Comparison of ENCODE assay signal across 8 mouse cellular contexts in genomic region chr6:124829799-124830700, GRCm38 (mm10). TPM values are rescaled to one million over a fixed set of nuclear protein-coding genes. Genes with fewer than 3 reads are reported as not detected.
DNase-seq lines count a peak whose midpoint lies in the region; ATAC-seq and TF ChIP-seq lines count a peak whose summit lies in the region.

No protein-coding gene starts in this region.

- TF ChIP-seq CTCF in CH12.LX (conservative IDR thresholded peaks at IDR 0.05 in 1 of 2, IDR thresholded peaks at IDR 0.05 in 1 of 2; ENCODE audit: low read depth in 2 of 2, low read length in 2 of 2), result no peak
- TF ChIP-seq CTCF in heart, postnatal 0 days (IDR thresholded peaks at IDR 0.05; ENCODE audit: low read depth), result no peak
- TF ChIP-seq CTCF in testis, adult 2 months (IDR thresholded peaks at IDR 0.05; ENCODE audit: control insufficient read depth, insufficient read depth, insufficient replicate concordance, low read depth, low read length), result no peak

- peaks cover 45 to 65% of the 10 kb centered on the region in 2 experiments for H3K36me3 ChIP-seq in CH12.LX (replicated peaks in 1 of 2; ENCODE audit: control insufficient read depth in 1 of 2, insufficient read depth in 1 of 2, low read length in 1 of 2)
- peaks cover 5% of the 10 kb centered on the region; the same call in 1 of the 2 replicates for H3K36me3 ChIP-seq in forebrain, embryonic 11.5 days (ENCODE audit: control insufficient read depth, insufficient read depth, low read length)
- peaks cover 42% of the 10 kb centered on the region for H3K36me3 ChIP-seq in heart, postnatal 0 days (replicated peaks; ENCODE audit: control insufficient read depth, insufficient read depth, low read length)
- H3K36me3 ChIP-seq in liver, embryonic 16.5 days (ENCODE audit: control insufficient read depth, insufficient read depth), result peaks cover 43% of the 10 kb centered on the region
- peaks cover 28% of the 10 kb centered on the region for H3K36me3 ChIP-seq in neural tube, embryonic 13.5 days
- peaks cover 3% of the 10 kb centered on the region for H3K36me3 ChIP-seq in testis, adult 2 months (ENCODE audit: control insufficient read depth, insufficient read depth, low read length)

- H3K79me2 ChIP-seq in CH12.LX (replicated peaks; ENCODE audit: control insufficient read depth, extremely low read depth, insufficient read depth, poor library complexity, severe bottlenecking), result peaks cover 32% of the 10 kb centered on the region

- H3K9ac ChIP-seq in CH12.LX (ENCODE audit: insufficient read depth, low read depth), result peak overlapping the region; percentile 94
- peak overlapping the region; percentile 88 for H3K9ac ChIP-seq in forebrain, embryonic 11.5 days (ENCODE audit: low read length)
- H3K9ac ChIP-seq in heart, postnatal 0 days (replicated peaks; ENCODE audit: low read depth, low read length), result peak overlapping the region; percentile 73
- peak overlapping the region; percentile 89 for H3K9ac ChIP-seq in liver, embryonic 16.5 days (ENCODE audit: low read depth, low read length)
- peak overlapping the region; percentile 75 for H3K9ac ChIP-seq in neural tube, embryonic 13.5 days

- TF ChIP-seq RAD21 in CH12.LX (IDR thresholded peaks at IDR 0.05; ENCODE audit: low read depth, low read length), result no peak

- peak overlapping the region; percentile 76 to 94 (median 85) for H3K4me3 ChIP-seq in CH12.LX (replicated peaks in 1 of 3; ENCODE audit: low read depth in 2 of 3, low read length in 2 of 3, poor library complexity in 1 of 3)
- peak overlapping the region; percentile 82 for H3K4me3 ChIP-seq in forebrain, embryonic 11.5 days (ENCODE audit: low read depth, low read length)
- peak overlapping the region; percentile 72 for H3K4me3 ChIP-seq in heart, postnatal 0 days (ENCODE audit: low read depth, low read length)
- peak overlapping the region; percentile 81 for H3K4me3 ChIP-seq in liver, embryonic 16.5 days (ENCODE audit: low read depth, low read length)
- peak overlapping the region; percentile 66 for H3K4me3 ChIP-seq in neural tube, embryonic 13.5 days
- peak overlapping the region; percentile 99 for H3K4me3 ChIP-seq in testis, adult 2 months (ENCODE audit: control insufficient read depth, low read depth, low read length)

- ATAC-seq in forebrain, embryonic 11.5 days (replicated peaks; ENCODE audit: low FRiP score), result peak; percentile 89
- ATAC-seq in heart, postnatal 0 days (ENCODE audit: insufficient read depth, low read depth), result peak; percentile 81
- peak; percentile 79 for ATAC-seq in liver, embryonic 16.5 days (ENCODE audit: low read depth)
- ATAC-seq in neural tube, embryonic 13.5 days (ENCODE audit: low read depth), result peak; percentile 92

- peak overlapping the region; percentile 53 for H3K4me2 ChIP-seq in CH12.LX (ENCODE audit: insufficient read depth, low read depth, poor library complexity, severe bottlenecking)
- peak overlapping the region; percentile 79 for H3K4me2 ChIP-seq in forebrain, embryonic 11.5 days (ENCODE audit: low read depth, low read length, severe bottlenecking)
- H3K4me2 ChIP-seq in heart, postnatal 0 days (ENCODE audit: low read depth, low read length), result peak overlapping the region; percentile 92
- H3K4me2 ChIP-seq in liver, embryonic 16.5 days (ENCODE audit: low read depth, low read length), result peak overlapping the region; percentile 73
- H3K4me2 ChIP-seq in neural tube, embryonic 13.5 days, result peak overlapping the region; percentile 61

- WGBS in forebrain, embryonic 11.5 days, result under 1% methylated on average over 38 of the region's 38 CpGs
- under 1% methylated on average over 38 of the region's 38 CpGs for WGBS in heart, postnatal 0 days
- under 1% methylated on average over 38 of the region's 38 CpGs for WGBS in liver, embryonic 16.5 days (ENCODE audit: insufficient replicate concordance)
- WGBS in neural tube, embryonic 13.5 days, result under 1% methylated on average over 38 of the region's 38 CpGs

- peak; percentile 98 for DNase-seq in CH12.LX (ENCODE audit: extremely low read depth)
- peak; percentile 93 for DNase-seq in c-Kit-positive CD71-positive TER-119-negative erythroid progenitor cells, embryonic 14.5 days (ENCODE audit: low read depth)
- DNase-seq in forebrain, embryonic 11.5 days (ENCODE audit: low spot score), result peak; percentile 94
- peak; percentile 98 for DNase-seq in heart, postnatal 0 days (ENCODE audit: low spot score)
- peak; percentile 92 to 95 for DNase-seq in kidney, postnatal 4 days

- H3K9me3 ChIP-seq in CH12.LX (replicated peaks; ENCODE audit: low read length), result no peaks in the 10 kb centered on the region
- H3K9me3 ChIP-seq in forebrain, embryonic 11.5 days (ENCODE audit: control insufficient read depth, low read length), result no peaks in the 10 kb centered on the region
- no peaks in the 10 kb centered on the region for H3K9me3 ChIP-seq in heart, postnatal 0 days (replicated peaks; ENCODE audit: control insufficient read depth, low read length)
- no peaks in the 10 kb centered on the region for H3K9me3 ChIP-seq in liver, embryonic 16.5 days (replicated peaks; ENCODE audit: control insufficient read depth, low read length)
- no peaks in the 10 kb centered on the region for H3K9me3 ChIP-seq in neural tube, embryonic 13.5 days

- H3K27ac ChIP-seq in CH12.LX (ENCODE audit: insufficient read depth, low read depth), result peak overlapping the region; percentile 81
- peak overlapping the region; percentile 90 for H3K27ac ChIP-seq in forebrain, embryonic 11.5 days (ENCODE audit: low read depth, low read length)
- peak overlapping the region; percentile 96 for H3K27ac ChIP-seq in heart, postnatal 0 days (ENCODE audit: low read depth)
- peak overlapping the region; percentile 96 for H3K27ac ChIP-seq in liver, embryonic 16.5 days (ENCODE audit: low read length)
- peak overlapping the region; percentile 90 for H3K27ac ChIP-seq in neural tube, embryonic 13.5 days (replicated peaks)
- peak overlapping the region; percentile 98 for H3K27ac ChIP-seq in testis, adult 2 months (ENCODE audit: control insufficient read depth, insufficient read depth, low read depth, low read length)

- TF ChIP-seq EP300 in CH12.LX (IDR thresholded peaks at IDR 0.05; ENCODE audit: low read length), result no peak
- TF ChIP-seq EP300 in heart, postnatal 0 days (IDR thresholded peaks at IDR 0.05; ENCODE audit: low read depth), result peak; percentile 33; the same call in 1 of the 2 replicates

- in situ Hi-C loops in CH12.LX (cut with MboI; ENCODE audit: low pct_ligation_motif_present, low pct_unique_long_range_greater_than_20kb, low sequenced_read_pairs), result no loop called here

- TF ChIP-seq POLR2A in CH12.LX (IDR thresholded peaks at IDR 0.05; ENCODE audit: low read depth, low read length), result peak; percentile 82
- peak; percentile 30; the same call in 1 of the 2 replicates for TF ChIP-seq POLR2A in testis, adult 2 months (IDR thresholded peaks at IDR 0.05; ENCODE audit: control insufficient read depth, low read depth, low read length)

- no peaks in the 10 kb centered on the region for H3K27me3 ChIP-seq in CH12.LX (replicated peaks)
- no peaks in the 10 kb centered on the region for H3K27me3 ChIP-seq in forebrain, embryonic 11.5 days (ENCODE audit: control insufficient read depth, insufficient read depth, low read length)
- H3K27me3 ChIP-seq in heart, postnatal 0 days (ENCODE audit: control insufficient read depth, insufficient read depth, low read length), result no peaks in the 10 kb centered on the region
- no peaks in the 10 kb centered on the region for H3K27me3 ChIP-seq in liver, embryonic 16.5 days (ENCODE audit: control insufficient read depth, insufficient read depth, low read depth, low read length)
- H3K27me3 ChIP-seq in neural tube, embryonic 13.5 days, result no peaks in the 10 kb centered on the region
- no peaks in the 10 kb centered on the region for H3K27me3 ChIP-seq in testis, adult 2 months (ENCODE audit: control insufficient read depth, insufficient read depth, low read length)

- H3K4me1 ChIP-seq in CH12.LX (ENCODE audit: control insufficient read depth in 1 of 2, insufficient read depth in 2 of 2), result peaks cover 3 to 51% of the 10 kb centered on the region in 2 experiments
- H3K4me1 ChIP-seq in forebrain, embryonic 11.5 days (replicated peaks; ENCODE audit: control insufficient read depth, insufficient read depth, low read length), result peaks cover 12% of the 10 kb centered on the region; the same call in 1 of the 2 replicates
- H3K4me1 ChIP-seq in heart, postnatal 0 days (ENCODE audit: control insufficient read depth, insufficient read depth), result peaks cover 18% of the 10 kb centered on the region
- peaks cover 18% of the 10 kb centered on the region for H3K4me1 ChIP-seq in liver, embryonic 16.5 days (ENCODE audit: control insufficient read depth, low read depth, low read length)
- H3K4me1 ChIP-seq in neural tube, embryonic 13.5 days (replicated peaks), result peaks cover 26% of the 10 kb centered on the region
- H3K4me1 ChIP-seq in testis, adult 2 months (ENCODE audit: control insufficient read depth, insufficient read depth, low read length), result peaks cover 10% of the 10 kb centered on the region

- dilution Hi-C loops in CH12.LX (cut with MboI; ENCODE audit: extremely low pct_ligation_motif_present, extremely low pct_unique_long_range_greater_than_20kb, low sequenced_read_pairs), result no loop called here

RNA-seq across cellular contexts. Expression of gene Cdca3, which starts 0.7 kb away (rescaled TPM):
- total RNA-seq in CH12.LX (2012; rRNA removed), result 116 and 117 TPM in 2 replicates
- total RNA-seq in CH12.LX (2014; rRNA removed), result 188 and 229 TPM in 2 replicates
- 171 and 224 TPM in 2 replicates for polyA plus RNA-seq in CH12.LX (2012; ENCODE audit: insufficient read length, low read depth)
- 276 and 307 TPM in 2 replicates for polyA plus RNA-seq in forebrain, embryonic 11.5 days (2014; fragmentation: Nextera tagmentation; extraction: Ambion mirVana)
- total RNA-seq in heart, postnatal 0 days (2014; rRNA removed; ENCODE audit: low replicate concordance), result 95.9 and 127 TPM in 2 replicates
- polyA plus RNA-seq in heart, postnatal 0 days (2015; fragmentation: Nextera tagmentation; extraction: Ambion mirVana), result 51.6 and 52.9 TPM in 2 replicates
- 171 and 180 TPM in 2 replicates for polyA plus RNA-seq in liver, embryonic 16.5 days (2015; fragmentation: Nextera tagmentation; extraction: Ambion mirVana)
- 26.6 and 33.2 TPM in 2 replicates for polyA plus RNA-seq in neural tube, embryonic 13.5 days (2015; fragmentation: Nextera tagmentation; extraction: Ambion mirVana)
- 218 and 250 TPM in 2 replicates for polyA plus RNA-seq in testis, adult 2 months (2012; rRNA removed)

RNA-seq across cellular contexts. Expression of gene Usp5, which starts 0.8 kb away (rescaled TPM):
- total RNA-seq in CH12.LX (2012; rRNA removed), result 107 and 126 TPM in 2 replicates
- 75.7 and 79.8 TPM in 2 replicates for total RNA-seq in CH12.LX (2014; rRNA removed)
- 96.5 and 103 TPM in 2 replicates for polyA plus RNA-seq in CH12.LX (2012; ENCODE audit: insufficient read length, low read depth)
- 182 and 184 TPM in 2 replicates for polyA plus RNA-seq in forebrain, embryonic 11.5 days (2014; fragmentation: Nextera tagmentation; extraction: Ambion mirVana)
- 92.2 and 126 TPM in 2 replicates for total RNA-seq in heart, postnatal 0 days (2014; rRNA removed; ENCODE audit: low replicate concordance)
- polyA plus RNA-seq in heart, postnatal 0 days (2015; fragmentation: Nextera tagmentation; extraction: Ambion mirVana), result 66.4 and 73.5 TPM in 2 replicates
- 50.0 and 52.7 TPM in 2 replicates for polyA plus RNA-seq in liver, embryonic 16.5 days (2015; fragmentation: Nextera tagmentation; extraction: Ambion mirVana)
- 176 and 178 TPM in 2 replicates for polyA plus RNA-seq in neural tube, embryonic 13.5 days (2015; fragmentation: Nextera tagmentation; extraction: Ambion mirVana)
- polyA plus RNA-seq in testis, adult 2 months (2012; rRNA removed), result 37.4 and 41.2 TPM in 2 replicates

RNA-seq across cellular contexts. Expression of gene Gnb3, which starts 10.0 kb away (rescaled TPM):
- total RNA-seq in CH12.LX (2012; rRNA removed) (0.64 and 0.84 TPM in 2 replicates), CH12.LX (2014; rRNA removed) (1.6 and 2.2 TPM in 2 replicates)
- polyA plus RNA-seq in CH12.LX (2012; ENCODE audit: insufficient read length, low read depth), result 4.1 and 4.7 TPM in 2 replicates
- polyA plus RNA-seq in forebrain, embryonic 11.5 days (2014; fragmentation: Nextera tagmentation; extraction: Ambion mirVana), result 0.71 and 1.1 TPM in 2 replicates
- 0.50 and 4.2 TPM in 2 replicates for total RNA-seq in heart, postnatal 0 days (2014; rRNA removed; ENCODE audit: low replicate concordance)
- 2.8 and 3.3 TPM in 2 replicates for polyA plus RNA-seq in heart, postnatal 0 days (2015; fragmentation: Nextera tagmentation; extraction: Ambion mirVana)
- 0.13 and 0.31 TPM in 2 replicates for polyA plus RNA-seq in liver, embryonic 16.5 days (2015; fragmentation: Nextera tagmentation; extraction: Ambion mirVana)
- polyA plus RNA-seq in neural tube, embryonic 13.5 days (2015; fragmentation: Nextera tagmentation; extraction: Ambion mirVana), result 0.44 and 0.93 TPM in 2 replicates
- 0.07 TPM in 1 of 2 replicates, not detected in the other for polyA plus RNA-seq in testis, adult 2 months (2012; rRNA removed)

RNA-seq across cellular contexts. Expression of gene Tpi1, which starts 16.0 kb away (rescaled TPM):
- total RNA-seq in CH12.LX (2012; rRNA removed) (733 and 1,303 TPM in 2 replicates), CH12.LX (2014; rRNA removed) (1,570 and 1,645 TPM in 2 replicates)
- polyA plus RNA-seq in CH12.LX (2012; ENCODE audit: insufficient read length, low read depth), result 758 and 807 TPM in 2 replicates
- 875 and 885 TPM in 2 replicates for polyA plus RNA-seq in forebrain, embryonic 11.5 days (2014; fragmentation: Nextera tagmentation; extraction: Ambion mirVana)
- total RNA-seq in heart, postnatal 0 days (2014; rRNA removed; ENCODE audit: low replicate concordance), result 1,544 and 1,648 TPM in 2 replicates
- 1,138 and 1,142 TPM in 2 replicates for polyA plus RNA-seq in heart, postnatal 0 days (2015; fragmentation: Nextera tagmentation; extraction: Ambion mirVana)
- 450 and 452 TPM in 2 replicates for polyA plus RNA-seq in liver, embryonic 16.5 days (2015; fragmentation: Nextera tagmentation; extraction: Ambion mirVana)
- 385 and 391 TPM in 2 replicates for polyA plus RNA-seq in neural tube, embryonic 13.5 days (2015; fragmentation: Nextera tagmentation; extraction: Ambion mirVana)
- 471 and 473 TPM in 2 replicates for polyA plus RNA-seq in testis, adult 2 months (2012; rRNA removed)

RNA-seq across cellular contexts. Expression of gene Spsb2, which starts 21.6 kb away (rescaled TPM):
- total RNA-seq in CH12.LX (2012; rRNA removed) (2.1 and 2.4 TPM in 2 replicates), CH12.LX (2014; rRNA removed) (not detected in 2 replicates)
- 3.3 and 3.4 TPM in 2 replicates for polyA plus RNA-seq in CH12.LX (2012; ENCODE audit: insufficient read length, low read depth)
- polyA plus RNA-seq in forebrain, embryonic 11.5 days (2014; fragmentation: Nextera tagmentation; extraction: Ambion mirVana), result 7.5 and 8.4 TPM in 2 replicates
- 5.9 and 17.6 TPM in 2 replicates for total RNA-seq in heart, postnatal 0 days (2014; rRNA removed; ENCODE audit: low replicate concordance)
- polyA plus RNA-seq in heart, postnatal 0 days (2015; fragmentation: Nextera tagmentation; extraction: Ambion mirVana), result 7.0 and 7.7 TPM in 2 replicates
- polyA plus RNA-seq in liver, embryonic 16.5 days (2015; fragmentation: Nextera tagmentation; extraction: Ambion mirVana), result 8.6 and 9.1 TPM in 2 replicates
- 4.7 and 8.5 TPM in 2 replicates for polyA plus RNA-seq in neural tube, embryonic 13.5 days (2015; fragmentation: Nextera tagmentation; extraction: Ambion mirVana)
- polyA plus RNA-seq in testis, adult 2 months (2012; rRNA removed), result 63.6 and 78.1 TPM in 2 replicates

Comparison
In these comparisons a context has a peak if more than half of its experiments do, and no peak if none do; other contexts are left out.
1. Peak in every context shown above with its lines: DNase-seq, ATAC-seq, H3K4me3 ChIP-seq and H3K27ac ChIP-seq.